Comparison of ENCODE assay signal across 7 mouse cellular contexts in genomic region chr12:21260494-21261256, GRCm38 (mm10). TPM values are rescaled to one million over a fixed set of nuclear protein-coding genes. Genes with fewer than 3 reads are reported as not detected.
DNase-seq lines count a peak whose midpoint lies in the region; ATAC-seq lines count a peak whose summit lies in the region.

No protein-coding gene starts in this region.

- no peak overlapping the region for H3K9ac ChIP-seq in kidney, embryonic 16.5 days (replicated peaks; ENCODE audit: low read length)
- no peak overlapping the region for H3K9ac ChIP-seq in midbrain, embryonic 11.5 days (ENCODE audit: low read length)

- peak; percentile 25 for DNase-seq in kidney, adult 9 months
- DNase-seq in CD4-positive, CD25-positive, alpha-beta regulatory T cell, adult 2 months (ENCODE audit: low read depth, low spot score) = peak; percentile 56
- DNase-seq in NIH3T3 (ENCODE audit: low read depth) = peak; percentile 36
- DNase-seq in lung, postnatal 14 days = peak; percentile 37
- DNase-seq in urinary bladder, postnatal 25 days (ENCODE audit: low spot score) = no peak
- DNase-seq in midbrain, embryonic 11.5 days (ENCODE audit: low spot score, missing footprints) = no peak

- ATAC-seq in kidney, embryonic 16.5 days (ENCODE audit: low FRiP score, low TSS enrichment) = no peak
- ATAC-seq in midbrain, embryonic 11.5 days (ENCODE audit: low FRiP score) = no peak

- WGBS in kidney, embryonic 16.5 days = 91% methylated on average over 6 of the region's 6 CpGs
- 94% methylated on average over 6 of the region's 6 CpGs for WGBS in midbrain, embryonic 11.5 days

- no peaks in the 10 kb centered on the region for H3K27me3 ChIP-seq in kidney, embryonic 16.5 days (ENCODE audit: insufficient read depth, low read length)
- no peaks in the 10 kb centered on the region for H3K27me3 ChIP-seq in midbrain, embryonic 11.5 days (ENCODE audit: control insufficient read depth, insufficient read depth, low read length)

- no peak overlapping the region for H3K27ac ChIP-seq in kidney, embryonic 16.5 days (ENCODE audit: low read length)
- H3K27ac ChIP-seq in midbrain, embryonic 11.5 days (ENCODE audit: low read depth, low read length) = no peak overlapping the region

- no peak overlapping the region for H3K4me3 ChIP-seq in kidney, embryonic 16.5 days (ENCODE audit: low read length)
- H3K4me3 ChIP-seq in midbrain, embryonic 11.5 days (ENCODE audit: low read depth, low read length) = no peak overlapping the region

- peaks cover 5% of the 10 kb centered on the region for H3K4me1 ChIP-seq in kidney, embryonic 16.5 days (ENCODE audit: insufficient read depth, low read length)
- H3K4me1 ChIP-seq in midbrain, embryonic 11.5 days (ENCODE audit: control insufficient read depth, insufficient read depth, low read length) = no peaks in the 10 kb centered on the region

- H3K4me2 ChIP-seq in kidney, embryonic 16.5 days (replicated peaks; ENCODE audit: low read depth, low read length) = no peak overlapping the region
- no peak overlapping the region for H3K4me2 ChIP-seq in midbrain, embryonic 11.5 days

- no peaks in the 10 kb centered on the region for H3K9me3 ChIP-seq in kidney, embryonic 16.5 days (ENCODE audit: low read length)
- H3K9me3 ChIP-seq in midbrain, embryonic 11.5 days (ENCODE audit: control insufficient read depth, low read length) = no peaks in the 10 kb centered on the region

- peaks cover 43% of the 10 kb centered on the region for H3K36me3 ChIP-seq in kidney, embryonic 16.5 days (ENCODE audit: insufficient read depth, low read length)
- peaks cover 18% of the 10 kb centered on the region for H3K36me3 ChIP-seq in midbrain, embryonic 11.5 days (ENCODE audit: control insufficient read depth, insufficient read depth, low read length)

RNA-seq across cellular contexts. Expression of gene Cpsf3, which starts 24.5 kb away (rescaled TPM):
- 118 and 123 TPM in 2 replicates for polyA plus RNA-seq in kidney, embryonic 16.5 days (2015; fragmentation: Nextera tagmentation; extraction: Ambion mirVana)
- 138 and 145 TPM in 2 replicates for polyA plus RNA-seq in midbrain, embryonic 11.5 days (2014; fragmentation: Nextera tagmentation; extraction: Ambion mirVana)

RNA-seq across cellular contexts. Expression of gene Itgb1bp1, which starts 25.4 kb away (rescaled TPM):
- polyA plus RNA-seq in kidney, embryonic 16.5 days (2015; fragmentation: Nextera tagmentation; extraction: Ambion mirVana) = 46.4 and 46.9 TPM in 2 replicates
- 42.6 and 42.9 TPM in 2 replicates for polyA plus RNA-seq in midbrain, embryonic 11.5 days (2014; fragmentation: Nextera tagmentation; extraction: Ambion mirVana)

RNA-seq across cellular contexts. Expression of gene Iah1, which starts 55.5 kb away (rescaled TPM):
- 92.3 and 92.6 TPM in 2 replicates for polyA plus RNA-seq in kidney, embryonic 16.5 days (2015; fragmentation: Nextera tagmentation; extraction: Ambion mirVana)
- 49.5 and 50.8 TPM in 2 replicates for polyA plus RNA-seq in midbrain, embryonic 11.5 days (2014; fragmentation: Nextera tagmentation; extraction: Ambion mirVana)

Comparison
In these comparisons a context has a peak if more than half of its experiments do, and no peak if none do; other contexts are left out.
1. DNase-seq: peak in kidney, adult 9 months (single experiment), CD4-positive, CD25-positive, alpha-beta regulatory T cell, adult 2 months (single experiment), NIH3T3 (single experiment) and lung, postnatal 14 days (single experiment); none in urinary bladder, postnatal 25 days (single experiment) and midbrain, embryonic 11.5 days (single experiment).